Mouse (Mus musculus) CH12.LX (cell line): Measurements from ENCODE around the gene Zswim8. TPM values are rescaled to one million over a fixed set of nuclear protein-coding genes. Genes with fewer than 3 reads are reported as not detected.
A peak's percentile ranks its signal among the peaks of the same experiment; 100 is the strongest.

ENCODE experiments used
- DNase-seq: peaks from one replicate; pipeline ENCODE4 v3.0.0-alpha.2; 2013; ENCODE audit errors: extremely low read depth
- H3K27ac ChIP-seq: 2 replicates; pipeline ENCODE4 v1.5.1; 2012; ENCODE audit warnings: low read depth, mild to moderate bottlenecking, control low read depth, moderate library complexity; ENCODE audit not compliant: insufficient read depth
- H3K27me3 ChIP-seq: replicated peaks from 2 replicates; pipeline ENCODE3; 2012; ENCODE audit warnings: inconsistent platforms
- H3K36me3 ChIP-seq, 2 experiments: replicated peaks in 1 of 2; 2 replicates each; pipeline versions ENCODE3 to v1.6.1; 2012; ENCODE audit warnings: inconsistent platforms in 1 of 2, low read length in 1 of 2, mild to moderate bottlenecking in 1 of 2, mixed read lengths in 1 of 2, moderate library complexity in 1 of 2; ENCODE audit not compliant: control insufficient read depth in 1 of 2, insufficient read depth in 1 of 2
- H3K4me1 ChIP-seq, 2 experiments: 2 replicates each; pipeline ENCODE4 v1.6.1; 2012; ENCODE audit warnings: inconsistent platforms in 1 of 2, moderate library complexity in 1 of 2; ENCODE audit not compliant: insufficient read depth in 2 of 2, control insufficient read depth in 1 of 2
- H3K4me2 ChIP-seq: 2 replicates; pipeline ENCODE4 v1.6.1; 2012; ENCODE audit warnings: low read depth, mild to moderate bottlenecking, control low read depth; ENCODE audit not compliant: poor library complexity, insufficient read depth, severe bottlenecking
- H3K4me3 ChIP-seq, 3 experiments: fragments of 150-350 bp in 1 of 3; sonication (generic) in 1 of 3; replicated peaks in 1 of 3; 2 replicates each; pipeline versions ENCODE3 to v1.5.1; 2011 to 2012; ENCODE audit warnings: low read depth in 2 of 3, low read length in 2 of 3, mild to moderate bottlenecking in 2 of 3, moderate library complexity in 2 of 3, control low read depth in 1 of 3, improper control_type of control experiment in 1 of 3, inconsistent platforms in 1 of 3, mixed read lengths in 1 of 3; ENCODE audit not compliant: poor library complexity in 1 of 3
- H3K79me2 ChIP-seq: replicated peaks from 2 replicates; pipeline ENCODE4 v1.6.1; 2012; ENCODE audit warnings: mild to moderate bottlenecking, moderate library complexity; ENCODE audit not compliant: control insufficient read depth, poor library complexity, insufficient read depth, severe bottlenecking; ENCODE audit errors: extremely low read depth
- H3K9ac ChIP-seq: 2 replicates; pipeline ENCODE4 v1.6.1; 2012; ENCODE audit warnings: low read depth, mild to moderate bottlenecking, control low read depth, moderate library complexity; ENCODE audit not compliant: insufficient read depth
- H3K9me3 ChIP-seq: replicated peaks from 2 replicates; pipeline ENCODE3; 2012; ENCODE audit warnings: low read length, inconsistent platforms, mixed read lengths
- BHLHE40 ChIP-seq: IDR thresholded peaks from 2 replicates; pipeline ENCODE4 v1.6.1; 2011; ENCODE audit warnings: mild to moderate bottlenecking, low read depth, low read length, improper control_type of control experiment
- CHD1 ChIP-seq: IDR thresholded peaks from 2 replicates; pipeline ENCODE4 v1.6.1; 2012; ENCODE audit warnings: low read depth, low read length, improper control_type of control experiment, inconsistent platforms
- E2F4 ChIP-seq: IDR thresholded peaks from 2 replicates; pipeline ENCODE4 v1.6.1; 2011; ENCODE audit warnings: low read depth, low read length, improper control_type of control experiment; ENCODE audit not compliant: insufficient replicate concordance
- ELF1 ChIP-seq: IDR thresholded peaks from 2 replicates; pipeline ENCODE4 v1.6.1; 2014; ENCODE audit warnings: low read depth, mild to moderate bottlenecking, inconsistent platforms, low read length, improper control_type of control experiment
- ETS1 ChIP-seq: conservative IDR thresholded peaks from 2 replicates; pipeline ENCODE4 v1.6.1; 2012; ENCODE audit warnings: low read depth, mild to moderate bottlenecking, inconsistent platforms, low read length, improper control_type of control experiment, moderate library complexity
- GABPA ChIP-seq: IDR thresholded peaks from 2 replicates; pipeline ENCODE4 v1.6.1; 2012; ENCODE audit warnings: low read depth, low read length, improper control_type of control experiment, inconsistent platforms; ENCODE audit not compliant: insufficient replicate concordance
- HCFC1 ChIP-seq: IDR thresholded peaks from 2 replicates; pipeline ENCODE4 v1.6.1; 2012; ENCODE audit warnings: low read depth, mild to moderate bottlenecking, inconsistent platforms, low read length, improper control_type of control experiment
- IRF4 ChIP-seq: IDR thresholded peaks from 2 replicates; pipeline ENCODE4 v1.6.1; 2014; ENCODE audit warnings: low read depth, mild to moderate bottlenecking, inconsistent platforms, low read length, improper control_type of control experiment
- MAFK ChIP-seq: IDR thresholded peaks from 2 replicates; pipeline ENCODE4 v1.6.1; 2011; ENCODE audit warnings: low read length, improper control_type of control experiment; ENCODE audit not compliant: insufficient replicate concordance
- MAZ ChIP-seq: IDR thresholded peaks from 2 replicates; pipeline ENCODE4 v1.6.1; 2012; ENCODE audit warnings: low read depth, mild to moderate bottlenecking, inconsistent platforms, low read length, improper control_type of control experiment, moderate library complexity
- MEF2A ChIP-seq: IDR thresholded peaks from 2 replicates; pipeline ENCODE4 v1.6.1; 2014; ENCODE audit warnings: low read depth, mild to moderate bottlenecking, inconsistent platforms, low read length, improper control_type of control experiment, borderline replicate concordance
- MXI1 ChIP-seq: IDR thresholded peaks from 2 replicates; pipeline ENCODE4 v1.6.1; 2011; ENCODE audit warnings: mild to moderate bottlenecking, low read depth, low read length, improper control_type of control experiment
- MYC ChIP-seq: IDR thresholded peaks from 2 replicates; pipeline ENCODE4 v1.6.1; 2011; ENCODE audit warnings: low read depth, mild to moderate bottlenecking, improper control_type of control experiment, low read length
- POLR2AphosphoS2 ChIP-seq: IDR thresholded peaks from 2 replicates; pipeline ENCODE4 v1.6.1; 2011; ENCODE audit warnings: low read depth, low read length, improper control_type of control experiment
- RCOR1 ChIP-seq: conservative IDR thresholded peaks from 2 replicates; pipeline ENCODE4 v1.6.1; 2012; ENCODE audit warnings: low read depth, mild to moderate bottlenecking, inconsistent platforms, low read length, improper control_type of control experiment
- SMC3 ChIP-seq: IDR thresholded peaks from 2 replicates; pipeline ENCODE4 v1.6.1; 2011; ENCODE audit warnings: low read depth, low read length, improper control_type of control experiment
- TBP ChIP-seq: conservative IDR thresholded peaks from 2 replicates; pipeline ENCODE4 v1.6.1; 2011; ENCODE audit warnings: low read depth, low read length, improper control_type of control experiment
- TCF12 ChIP-seq: IDR thresholded peaks from 2 replicates; pipeline ENCODE4 v1.6.1; 2014; ENCODE audit warnings: low read depth, mild to moderate bottlenecking, inconsistent platforms, low read length, improper control_type of control experiment
- USF2 ChIP-seq: conservative IDR thresholded peaks from 2 replicates; pipeline ENCODE4 v1.6.1; 2011; ENCODE audit warnings: low read depth, low read length, improper control_type of control experiment
- ZC3H11A ChIP-seq: IDR thresholded peaks from 2 replicates; pipeline ENCODE4 v1.6.1; 2012; ENCODE audit warnings: low read depth, mild to moderate bottlenecking, inconsistent platforms, low read length, improper control_type of control experiment
- ZKSCAN1 ChIP-seq: IDR thresholded peaks from 2 replicates; pipeline ENCODE4 v1.6.1; 2012; ENCODE audit warnings: low read depth, inconsistent platforms, low read length, improper control_type of control experiment, borderline replicate concordance
- dilution Hi-C: fragments of 300-500 bp; cut with MboI; formaldehyde crosslinking; loops from 2 replicates; pipeline ENCODE4 v1.14.3; 2020; ENCODE audit warnings: low sequenced_read_pairs; ENCODE audit not compliant: extremely low pct_unique_long_range_greater_than_20kb, extremely low pct_ligation_motif_present
- in situ Hi-C: fragments of 300-500 bp; cut with MboI; formaldehyde crosslinking; loops from 3 replicates; pipeline ENCODE4 v1.14.3; 2019; ENCODE audit warnings: low sequenced_read_pairs, low pct_ligation_motif_present, low pct_unique_long_range_greater_than_20kb, mixed read lengths
- polyA plus RNA-seq: library from polyadenylated mRNA; unstranded; fragments of >175 nt; gene quantifications from 2 replicates; pipeline ENCODE4 v1.2.1, GENCODE M21; 2012; ENCODE audit warnings: low read depth; ENCODE audit not compliant: insufficient read length
- total RNA-seq, 2 experiments: library from RNA; depleted of rRNA; stranded (reverse); fragments of 300-350 nt in 1 of 2; fragments of >200 nt in 1 of 2; gene quantifications; 2 replicates each; pipeline ENCODE4 v1.2.3; 2012 to 2014

Gene Zswim8
- total and polyA plus RNA-seq, 3 experiments, result 9.5 to 39.6 (median 22.6) TPM

DNA sequence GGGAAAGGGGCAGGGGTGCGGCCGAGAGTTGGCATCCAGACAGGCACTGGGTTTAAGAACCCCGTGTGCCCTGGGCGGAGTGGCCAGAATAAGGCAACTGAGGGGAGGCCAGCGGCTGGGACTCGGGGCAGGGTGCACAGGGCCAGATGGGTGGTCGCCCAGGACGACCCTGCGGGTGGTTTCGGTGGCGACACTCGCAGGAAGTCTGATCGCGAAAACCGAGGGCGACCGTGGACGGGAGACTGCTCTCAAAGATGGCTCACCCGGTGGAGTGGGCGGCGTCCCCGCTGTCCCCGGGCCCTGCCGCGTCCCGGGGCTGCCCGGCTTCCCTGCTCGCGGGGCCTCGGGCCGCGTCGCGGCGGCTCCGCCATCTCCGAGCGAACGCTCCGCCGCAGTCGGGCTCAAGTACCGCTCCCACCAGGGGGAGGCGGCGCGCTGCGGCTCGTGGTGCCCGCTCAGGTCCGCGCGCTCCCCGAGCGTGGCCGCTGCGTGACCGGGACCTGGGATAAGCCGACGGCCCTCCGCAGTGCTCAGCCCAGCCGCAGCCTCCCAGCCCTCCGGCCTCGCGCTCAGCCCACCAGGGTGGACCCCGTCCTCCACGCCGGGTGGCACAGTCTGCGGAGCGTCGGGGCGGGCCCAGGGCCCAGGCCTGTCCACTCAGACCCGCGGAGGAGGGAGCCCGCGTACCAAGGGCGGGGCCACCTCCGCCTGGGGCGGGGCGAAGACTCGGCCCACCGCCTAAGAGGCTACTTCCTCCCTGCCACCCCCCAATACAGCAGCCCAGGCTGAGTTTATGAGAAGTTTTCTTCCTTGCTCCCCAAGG lies 26.8 kb downstream of the Zswim8 start, which contains the start of gene Ndst2 (continued):
- TF ChIP-seq HCFC1 (peak; percentile 49), MYC (no peak), BHLHE40 (no peak), IRF4 (peak; percentile 31), MXI1 (peak; percentile 49), ZKSCAN1 (no peak), GABPA (no peak), ETS1 (no peak), ELF1 (peak; percentile 71), TCF12 (peak; percentile 47; the same call in 1 of the 2 replicates), MEF2A (no peak; the same call in 1 of the 2 replicates), TBP (no peak), E2F4 (no peak), MAZ (peak; percentile 70; the same call in 1 of the 2 replicates), POLR2AphosphoS2 (no peak), RCOR1 (0 out of 2 replicates have a peak, but pooled peaks have one; percentile 18), ZC3H11A (no peak), SMC3 (no peak)

- H3K27ac ChIP-seq, result no peak overlapping the region
- TF ChIP-seq BHLHE40, result no peak
- no peak for TF ChIP-seq USF2
- TF ChIP-seq MXI1, result no peak
- no peak for TF ChIP-seq ZC3H11A
- no peak for TF ChIP-seq HCFC1
- no peak for TF ChIP-seq CHD1
- no peak for TF ChIP-seq RCOR1
- TF ChIP-seq MAFK, result no peak
- TF ChIP-seq SMC3, result no peak
- TF ChIP-seq ETS1, result no peak
- H3K79me2 ChIP-seq, result no peaks in the 10 kb centered on the region; the same call in 1 of the 2 replicates
- H3K9me3 ChIP-seq, result no peaks in the 10 kb centered on the region
- no peak overlapping the region for H3K4me3 ChIP-seq
- in situ Hi-C loops, result no loop called here
- H3K4me1 ChIP-seq, result peaks cover 0 to 20% of the 10 kb centered on the region in 2 experiments; a peak in 2 of 4 replicates
- DNase-seq, result no peak
- no peak overlapping the region for H3K4me2 ChIP-seq
- H3K9ac ChIP-seq, result no peak overlapping the region
- no peaks in the 10 kb centered on the region for H3K27me3 ChIP-seq
- H3K36me3 ChIP-seq, result peaks cover 34 to 69% of the 10 kb centered on the region in 2 experiments
- dilution Hi-C loops, result no loop called here
Measured at GRCm38 (mm10) chr14:20735052-20735451, 27.7 kb downstream of the Zswim8 start.
